Mouse (Mus musculus) myocyte (in vitro differentiated cells): Measurements from ENCODE around the gene 1600002K03Rik.
"Not testable (repeated sequence)": the region's sequence is repeated elsewhere in the genome, so short reads cannot be mapped to it uniquely, and the experiment has no call there.

ENCODE experiments used
- CEBPB ChIP-seq: IDR thresholded peaks from 2 replicates; pipeline ENCODE4 v1.6.1; 2011; ENCODE audit warnings: mild to moderate bottlenecking, moderate library complexity; ENCODE audit not compliant: poor library complexity, insufficient read depth, severe bottlenecking
- MAX ChIP-seq: IDR thresholded peaks from one replicate; pipeline ENCODE4 v1.6.1; 2011; ENCODE audit warnings: low read depth, mild to moderate bottlenecking, control low read depth
- MYOD1 ChIP-seq, 3 experiments: IDR thresholded peaks; one replicate each; pipeline ENCODE4 v1.6.1; 2011; ENCODE audit warnings: control low read depth in 2 of 3, low read depth in 2 of 3, mild to moderate bottlenecking in 2 of 3, moderate library complexity in 1 of 3; ENCODE audit not compliant: insufficient read length in 2 of 3, control insufficient read depth in 1 of 3
- MYOG ChIP-seq, 3 experiments: IDR thresholded peaks; one replicate each; pipeline ENCODE4 v1.6.1; 2011; ENCODE audit warnings: control low read depth in 2 of 3, low read depth in 2 of 3, mild to moderate bottlenecking in 2 of 3; ENCODE audit not compliant: insufficient read length in 2 of 3, control insufficient read depth in 1 of 3, insufficient read depth in 1 of 3
- POLR2A ChIP-seq: IDR thresholded peaks from one replicate; pipeline ENCODE4 v1.6.1; 2011; ENCODE audit warnings: low read depth, mild to moderate bottlenecking, control low read depth, moderate library complexity; ENCODE audit not compliant: insufficient read length
- POLR2AphosphoS2 ChIP-seq: IDR thresholded peaks from one replicate; pipeline ENCODE4 v1.6.1; 2011; ENCODE audit warnings: low read depth, control low read depth; ENCODE audit not compliant: insufficient read length
- USF1 ChIP-seq: IDR thresholded peaks from one replicate; pipeline ENCODE4 v1.6.1; 2011; ENCODE audit warnings: low read depth, mild to moderate bottlenecking, control low read depth, moderate library complexity

DNA sequence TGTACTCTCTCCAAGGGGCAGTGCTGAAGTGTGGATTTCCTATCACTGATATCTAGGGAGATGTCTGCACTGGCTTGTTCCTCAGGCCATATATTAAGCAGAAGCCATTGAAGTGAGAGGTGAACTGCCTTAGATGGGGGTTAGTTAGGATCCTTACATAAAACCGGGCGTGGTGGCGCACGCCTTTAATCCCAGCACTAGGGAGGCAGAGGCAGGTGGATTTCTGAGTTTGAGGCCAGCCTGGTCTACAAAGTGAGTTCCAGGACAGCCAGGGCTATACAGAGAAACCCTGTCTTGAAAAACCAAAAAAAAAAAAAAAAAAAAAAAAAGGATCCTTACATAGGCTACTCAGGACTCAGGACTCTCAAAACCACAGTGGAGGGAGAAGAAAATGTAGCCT lies 6.6 kb upstream of the 1600002K03Rik start:
- TF ChIP-seq POLR2A; CEBPB; MAX; USF1; MYOD1 (IDR thresholded peaks at IDR 0.05; ENCODE audit: control insufficient read depth in 1 of 3, insufficient read length in 2 of 3, low read depth in 2 of 3); MYOG (IDR thresholded peaks at IDR 0.05; ENCODE audit: control insufficient read depth in 1 of 3, insufficient read depth in 1 of 3, insufficient read length in 2 of 3, low read depth in 2 of 3); POLR2AphosphoS2: not testable (repeated sequence)
